Mouse (Mus musculus) thymus, adult 2 months (tissue): ENCODE results near the gene N4bp2l2. TPM values are rescaled to one million over a fixed set of nuclear protein-coding genes. Genes with fewer than 3 reads are reported as not detected.

Experiments used
- DNase-seq: peaks from one replicate; pipeline ENCODE4 v3.0.0; 2021
- H3K27ac ChIP-seq: fragments of 200-500 bp; 2 replicates; pipeline ENCODE4 v1.5.1; 2012; ENCODE audit warnings: low read length, control low read depth; ENCODE audit not compliant: control insufficient read depth, insufficient read depth
- H3K27me3 ChIP-seq: fragments of 200-500 bp; 2 replicates; pipeline ENCODE4 v1.6.1; 2012; ENCODE audit warnings: mild to moderate bottlenecking, low read length, moderate library complexity, mixed read lengths; ENCODE audit not compliant: control insufficient read depth, insufficient read depth
- H3K36me3 ChIP-seq: fragments of 200-500 bp; 2 replicates; pipeline ENCODE4 v1.6.1; 2012; ENCODE audit warnings: mild to moderate bottlenecking, low read length, moderate library complexity; ENCODE audit not compliant: control insufficient read depth, insufficient read depth
- H3K4me1 ChIP-seq: fragments of 200-500 bp; replicated peaks from 2 replicates; pipeline ENCODE4 v1.6.1; 2012; ENCODE audit warnings: low read length; ENCODE audit not compliant: control insufficient read depth, insufficient read depth
- H3K4me3 ChIP-seq: fragments of 200-500 bp; 2 replicates; pipeline ENCODE4 v1.5.1; 2012; ENCODE audit warnings: mild to moderate bottlenecking, low read length, control low read depth, moderate library complexity; ENCODE audit not compliant: control insufficient read depth, insufficient read depth
- CTCF ChIP-seq: fragments of 200-500 bp; IDR thresholded peaks from 2 replicates; pipeline ENCODE4 v1.5.1; 2012; ENCODE audit warnings: mild to moderate bottlenecking, control low read depth, low read length, moderate library complexity, borderline replicate concordance; ENCODE audit not compliant: control insufficient read depth, poor library complexity, insufficient read depth; ENCODE audit errors: extremely low read depth
- POLR2A ChIP-seq: fragments of 200-500 bp; IDR thresholded peaks from 2 replicates; pipeline ENCODE4 v1.6.1; 2012; ENCODE audit warnings: mild to moderate bottlenecking, low read length, control low read depth, moderate library complexity; ENCODE audit not compliant: control insufficient read depth, poor library complexity, insufficient read depth; ENCODE audit errors: extremely low read depth
- WGBS: fragments of 180-500 bp; shearing (Covaris S2); methylation state at CpG from one replicate; pipeline ENCODE4 v1.1.7; 2018; 5-methylcytosine and 5-hydroxymethylcytosine counted together
- polyA plus RNA-seq: library from polyadenylated mRNA; depleted of rRNA; stranded (reverse); fragments of >200 nt; gene quantifications from 2 replicates; pipeline ENCODE4 v1.2.3, GENCODE M21; 2012

Gene N4bp2l2
- polyA plus RNA-seq, 1 experiment: 13.1 TPM

DNA sequence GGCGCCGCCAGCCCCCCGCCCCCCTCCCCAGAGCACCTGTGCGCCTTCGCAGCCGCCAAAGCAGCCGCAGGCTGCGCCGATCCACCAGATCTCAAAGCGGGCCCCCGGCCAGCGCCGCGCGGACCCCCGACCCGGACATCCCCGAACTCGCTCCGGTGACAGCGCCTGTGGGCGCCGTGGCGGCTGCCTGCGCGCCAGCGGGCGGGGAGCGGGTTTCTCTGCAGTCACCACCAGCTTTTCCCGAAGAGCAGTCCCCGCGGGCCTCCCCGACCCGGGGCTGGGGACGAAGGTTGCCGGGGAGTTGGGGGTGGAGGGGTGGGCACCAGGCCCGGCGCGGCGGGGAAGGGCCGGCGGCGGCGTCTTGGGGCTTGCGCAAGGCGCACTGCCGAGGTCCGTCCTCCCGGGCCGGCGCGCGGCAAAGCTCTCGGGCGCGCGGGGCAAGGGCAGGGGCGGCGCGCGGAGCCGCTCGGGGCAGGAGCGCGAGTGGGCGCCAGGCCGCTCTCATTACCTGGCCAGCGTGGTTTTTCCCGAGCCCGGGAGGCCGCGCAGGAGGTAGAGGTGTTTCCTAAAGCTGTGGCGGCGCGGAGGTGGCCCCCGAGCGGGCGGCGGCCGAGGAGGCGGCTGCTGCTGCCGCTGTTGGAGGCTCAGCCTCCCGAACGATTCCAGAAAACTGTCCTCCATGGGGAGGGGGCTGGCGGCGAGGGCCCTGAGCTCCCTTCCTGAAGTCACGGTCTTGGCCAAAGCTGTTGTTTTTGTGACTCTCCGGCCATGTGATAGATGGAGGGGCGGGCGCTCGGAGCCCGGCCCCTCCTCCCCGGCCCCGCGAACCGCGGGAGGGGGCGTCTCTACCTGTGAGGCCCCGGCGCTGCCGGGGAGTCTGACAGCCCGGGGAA, 72.0 kb downstream of the N4bp2l2 start:
- TF ChIP-seq CTCF: no peak
- TF ChIP-seq POLR2A: no peak
- no peaks in the 10 kb centered on the region for H3K27me3 ChIP-seq
- DNase-seq: peak; percentile 66
- WGBS: under 1% methylated on average over 99 of the region's 102 CpGs
- H3K4me3 ChIP-seq: peak overlapping the region; percentile 93
- peak overlapping the region; percentile 58 for H3K27ac ChIP-seq
- peaks cover 26% of the 10 kb centered on the region for H3K4me1 ChIP-seq
- H3K36me3 ChIP-seq: no peaks in the 10 kb centered on the region

DNA sequence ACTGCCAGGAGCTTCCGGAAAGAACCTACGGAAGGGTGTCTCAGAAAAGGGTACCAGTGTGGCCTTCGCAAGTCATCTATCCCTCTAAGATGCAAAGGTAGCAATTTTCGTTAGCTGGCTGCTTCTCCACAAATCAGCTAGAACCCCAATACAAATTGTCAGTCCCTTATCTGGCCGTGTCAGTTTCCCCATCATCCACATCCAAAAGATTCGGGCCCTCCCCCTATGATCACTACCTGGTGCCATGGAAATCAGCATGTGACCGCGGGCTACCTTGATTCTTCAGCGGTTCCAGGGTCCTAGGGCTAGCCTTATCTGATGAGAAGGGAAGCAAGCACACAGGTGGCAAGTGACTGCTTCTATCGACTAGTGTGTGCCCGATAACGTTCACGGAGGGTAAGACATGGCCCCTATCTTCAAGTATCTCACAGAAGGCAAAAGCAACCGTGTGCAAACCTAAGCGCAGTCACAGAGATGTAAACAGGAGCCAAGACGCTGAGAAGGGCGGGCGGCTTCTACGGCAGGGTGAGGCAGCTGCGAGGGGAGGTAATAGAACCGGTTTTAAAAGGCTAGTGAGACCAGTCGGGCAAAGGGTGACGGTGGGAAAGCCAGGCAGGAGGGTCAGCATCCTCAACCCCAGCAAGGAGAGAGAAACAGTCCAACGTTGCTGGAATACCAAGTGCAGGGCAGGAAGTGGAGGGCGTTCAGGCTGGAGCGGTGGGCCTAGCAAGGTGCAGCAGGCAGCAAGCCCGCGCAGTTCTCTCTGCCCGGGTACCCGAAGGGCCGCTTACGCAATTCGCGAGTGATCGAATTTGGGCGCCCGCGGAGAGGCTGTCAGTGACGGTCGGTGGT, 72.9 kb downstream of the N4bp2l2 start:
- no peak for DNase-seq
- Histone ChIP-seq H3K27ac (peak overlapping the region; percentile 58), H3K27me3 (no peaks in the 10 kb centered on the region), H3K36me3 (no peaks in the 10 kb centered on the region), H3K4me3 (peak overlapping the region; percentile 93), H3K4me1 (peaks cover 18% of the 10 kb centered on the region)
- WGBS: 5% methylated on average over 40 of the region's 40 CpGs
- no peak for TF ChIP-seq CTCF
- no peak; the same call in 1 of the 2 replicates for TF ChIP-seq POLR2A

DNA sequence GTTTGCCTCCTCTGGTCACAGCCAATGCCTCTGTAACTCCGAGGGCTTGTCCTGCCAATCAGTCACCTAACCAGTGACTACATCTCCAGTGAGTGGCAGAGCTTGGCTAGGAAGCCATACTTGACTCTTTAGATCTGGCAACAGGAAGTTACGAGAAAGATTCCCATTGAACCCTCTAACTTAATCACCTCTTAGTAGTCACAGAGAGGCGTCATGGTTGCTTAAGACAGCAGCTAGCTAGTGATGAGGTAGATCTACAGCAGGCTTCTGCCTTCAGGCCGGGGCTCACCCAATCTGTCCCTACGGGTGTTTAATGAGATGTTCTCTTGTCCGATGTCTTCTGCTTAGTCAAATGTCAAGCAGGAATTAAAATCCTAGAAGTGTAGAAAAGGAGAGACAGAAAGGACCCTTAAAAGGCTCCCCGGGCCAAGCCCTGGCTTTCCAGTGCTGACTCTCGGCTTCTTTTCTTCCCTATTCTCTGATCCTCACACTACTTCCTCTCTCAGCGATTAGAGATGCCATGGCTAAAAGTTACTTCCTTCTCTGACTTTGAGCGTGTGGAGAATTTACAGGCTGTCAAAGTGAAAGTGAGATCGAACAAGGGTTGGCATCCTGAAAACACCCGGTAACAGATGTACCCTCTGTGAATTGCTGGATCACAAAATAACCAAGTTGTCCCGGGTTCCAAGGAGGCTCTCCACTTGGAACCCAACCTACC, 73.6 kb downstream of the N4bp2l2 start:
- TF ChIP-seq POLR2A (no peak), CTCF (no peak)
- peak overlapping the region; percentile 93 for H3K4me3 ChIP-seq
- WGBS: 40% methylated on average over 13 of the region's 13 CpGs
- H3K4me1 ChIP-seq: peaks cover 16% of the 10 kb centered on the region
- no peaks in the 10 kb centered on the region for H3K36me3 ChIP-seq
- H3K27ac ChIP-seq: peak overlapping the region; percentile 58
- DNase-seq: peak; percentile 30
- H3K27me3 ChIP-seq: no peaks in the 10 kb centered on the region

DNA sequence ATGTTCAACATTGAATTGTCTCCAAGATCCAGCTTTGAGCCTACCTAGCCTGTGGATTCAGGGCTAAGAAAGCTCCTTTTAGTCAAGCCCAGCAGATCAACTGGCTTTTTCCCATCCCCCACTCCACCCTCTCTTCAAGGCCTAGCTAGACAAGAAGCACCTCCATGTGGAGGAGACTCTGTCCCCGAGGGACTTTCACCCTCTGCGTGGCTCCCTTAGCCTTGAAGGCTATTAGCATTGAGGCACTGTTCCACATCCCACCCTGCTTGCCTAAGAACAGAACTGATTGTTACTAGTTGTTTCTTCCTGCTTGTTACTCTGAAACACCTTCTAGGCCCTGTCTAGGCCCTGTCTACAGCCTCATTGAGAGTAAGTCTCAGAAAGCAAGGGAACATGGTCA, 76.0 kb downstream of the N4bp2l2 start:
- WGBS: 94% methylated on average over 2 of the region's 2 CpGs

DNA sequence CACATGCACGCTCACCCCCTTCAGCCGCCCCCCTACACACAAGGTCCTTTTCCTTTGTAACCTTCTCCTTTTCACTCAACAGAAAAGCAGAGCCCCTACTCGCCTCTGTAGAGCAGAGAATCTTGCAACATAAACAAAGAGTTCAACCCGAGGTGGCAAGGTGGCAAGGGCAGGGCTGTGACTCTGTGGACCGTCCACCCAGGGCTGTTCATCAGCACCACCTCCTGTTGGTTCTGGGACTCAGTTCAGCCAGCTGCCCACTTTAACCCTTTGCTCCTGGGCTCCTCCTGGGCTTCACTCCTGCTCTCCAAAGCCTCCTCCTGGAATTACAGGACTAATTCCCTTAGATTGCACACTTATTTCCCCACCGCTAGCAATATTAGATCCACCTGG, 81.7 kb downstream of the N4bp2l2 start:
- DNase-seq: no peak
- Histone ChIP-seq H3K4me1 (no peaks in the 10 kb centered on the region; the same call in 1 of the 2 replicates), H3K27ac (no peak overlapping the region), H3K4me3 (no peak overlapping the region), H3K36me3 (no peaks in the 10 kb centered on the region), H3K27me3 (no peaks in the 10 kb centered on the region)
- TF ChIP-seq POLR2A: no peak
- no peak for TF ChIP-seq CTCF
- 80% methylated on average over 6 of the region's 6 CpGs for WGBS

More for the DNA sequence above, 76.0 kb downstream of the N4bp2l2 start:
- no peak overlapping the region for H3K4me3 ChIP-seq
- peaks cover 15% of the 10 kb centered on the region for H3K4me1 ChIP-seq
- H3K27me3 ChIP-seq: no peaks in the 10 kb centered on the region
- no peak overlapping the region for H3K27ac ChIP-seq
- TF ChIP-seq CTCF: no peak
- no peak for TF ChIP-seq POLR2A
- no peak for DNase-seq
- no peaks in the 10 kb centered on the region for H3K36me3 ChIP-seq
